Mouse (Mus musculus) E14TG2a.4 (cell line): ENCODE results near the gene Gm38655.

Experiments used
- CTCF ChIP-seq: conservative IDR thresholded peaks from 2 replicates; pipeline ENCODE4 v1.5.1; 2014; ENCODE audit warnings: low read length
- NANOG ChIP-seq: IDR thresholded peaks from 2 replicates; pipeline ENCODE4 v1.6.1; 2014; ENCODE audit warnings: borderline replicate concordance, low read length, mixed read lengths
- POU5F1 ChIP-seq: IDR thresholded peaks from 2 replicates; pipeline ENCODE4 v1.6.1; 2014; ENCODE audit warnings: low read length, borderline replicate concordance

- TF ChIP-seq CTCF, result no peak
- no peak for TF ChIP-seq NANOG
- TF ChIP-seq POU5F1, result no peak
Measured at GRCm38 (mm10) chr17:25210680-25211466, 35.6 kb upstream of the Gm38655 start.
